Mouse (Mus musculus) forebrain, embryonic 13.5 days (tissue): ENCODE results near the gene Vmn2r121. TPM values are rescaled to one million over a fixed set of nuclear protein-coding genes. Genes with fewer than 3 reads are reported as not detected.

ENCODE experiments used
- ATAC-seq: fragments of 200-750 bp; cut with Nextera tagmentation; 2 replicates; pipeline ENCODE4 v1.8.0; 2017
- H3K27ac ChIP-seq: fragments of 300-500 bp; sonication (generic); 2 replicates; pipeline ENCODE4 v1.5.1; 2015; ENCODE audit warnings: inconsistent platforms, mild to moderate bottlenecking, moderate library complexity
- H3K27me3 ChIP-seq: fragments of 300-500 bp; sonication (generic); 2 replicates; pipeline ENCODE4 v1.6.1; 2015; ENCODE audit warnings: mild to moderate bottlenecking, inconsistent platforms
- H3K36me3 ChIP-seq: fragments of 300-500 bp; sonication (generic); 2 replicates; pipeline ENCODE4 v1.6.1; 2015; ENCODE audit warnings: mild to moderate bottlenecking, inconsistent platforms; ENCODE audit not compliant: poor library complexity, severe bottlenecking
- H3K4me1 ChIP-seq: fragments of 300-500 bp; sonication (generic); 2 replicates; pipeline ENCODE4 v1.6.1; 2015; ENCODE audit warnings: inconsistent platforms
- H3K4me2 ChIP-seq: fragments of 300-500 bp; sonication (generic); 2 replicates; pipeline ENCODE4 v1.6.1; 2015; ENCODE audit warnings: inconsistent platforms, mild to moderate bottlenecking, moderate library complexity
- H3K4me3 ChIP-seq: fragments of 300-500 bp; sonication (generic); 2 replicates; pipeline ENCODE4 v1.5.1; 2015; ENCODE audit warnings: mild to moderate bottlenecking, inconsistent platforms
- H3K9ac ChIP-seq: fragments of 300-500 bp; sonication (generic); 2 replicates; pipeline ENCODE4 v1.6.1; 2015; ENCODE audit warnings: mild to moderate bottlenecking, inconsistent platforms
- H3K9me3 ChIP-seq: fragments of 300-500 bp; sonication (generic); replicated peaks from 2 replicates; pipeline ENCODE4 v1.6.1; 2016; ENCODE audit warnings: inconsistent platforms
- WGBS: fragments of 180-500 bp; shearing (Covaris S2); methylation state at CpG from one replicate; pipeline ENCODE4 v1.1.7; 2015; 5-methylcytosine and 5-hydroxymethylcytosine counted together
- polyA plus RNA-seq: library from polyadenylated mRNA; unstranded; fragments of >200 nt; fragmentation: Nextera tagmentation; extraction: Ambion mirVana; gene quantifications from 2 replicates; pipeline ENCODE4 v1.2.1, GENCODE M21; 2015

Vmn2r121 gene
- not detected in 2 replicates for polyA plus RNA-seq

DNA sequence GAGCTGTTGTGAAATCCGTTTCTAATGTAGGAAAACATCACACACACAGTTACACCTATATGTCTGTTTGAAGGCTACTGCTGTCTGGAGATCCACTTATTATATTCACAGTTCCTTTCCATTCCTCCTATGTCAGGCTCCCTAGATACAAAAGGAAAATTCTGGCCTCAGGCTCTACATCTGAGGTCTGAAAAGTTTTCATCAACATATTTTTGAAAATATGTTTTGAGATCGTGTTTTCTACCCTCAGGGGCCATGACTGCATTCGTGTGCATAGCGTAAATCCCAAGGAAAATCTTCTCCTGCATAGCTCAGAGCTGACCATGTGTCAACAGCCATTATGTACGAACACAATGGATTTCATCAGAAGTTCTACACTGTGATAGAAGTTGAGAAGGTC lies at the start of gene Vmn2r121:
Gene Vmn2r121 (minus strand): TSS at position 101 of the 400 bp plus-strand sequence.
- no peak within 1 kb of the TSS for H3K9ac ChIP-seq
- WGBS = 68% methylated on average over 5 of the region's 5 CpGs
- H3K27me3 ChIP-seq = no peaks in the 10 kb centered on the region
- H3K36me3 ChIP-seq = no peaks in the 10 kb centered on the region
- H3K4me3 ChIP-seq = no peak within 1 kb of the TSS
- no peaks in the 10 kb centered on the region for H3K9me3 ChIP-seq
- no peaks in the 10 kb centered on the region for H3K4me1 ChIP-seq
- H3K4me2 ChIP-seq = no peak within 1 kb of the TSS
- ATAC-seq = no peak
- no peak within 1 kb of the TSS for H3K27ac ChIP-seq
